Mouse (Mus musculus) adrenal gland (tissue): ENCODE data around the gene Hook2.

Experiments
- intact Hi-C: fragments of 180-260 bp; cut with DNase I; formaldehyde crosslinking; loops from one replicate; pipeline ENCODE4 v1.15.1; 2025
- long read RNA-seq, 2 experiments: library from polyadenylated mRNA; unstranded; transcript quantifications; one replicate each; pipeline ENCODE4 v2.0.0; 2020; ENCODE audit warnings: borderline replicate concordance in 1 of 2; ENCODE audit not compliant: insufficient replicate concordance in 1 of 2

Hook2 gene
- long read RNA-seq, experiment 1, partial matches to known transcripts: 1 of 10 reads
- long read RNA-seq, experiment 1, other reads (novel, unspliced or antisense): 5 of 10 reads
- long read RNA-seq, experiment 2, partial matches to known transcripts: 3 of 10 reads
- long read RNA-seq, experiment 2, other reads (novel, unspliced or antisense): 3 of 10 reads

DNA sequence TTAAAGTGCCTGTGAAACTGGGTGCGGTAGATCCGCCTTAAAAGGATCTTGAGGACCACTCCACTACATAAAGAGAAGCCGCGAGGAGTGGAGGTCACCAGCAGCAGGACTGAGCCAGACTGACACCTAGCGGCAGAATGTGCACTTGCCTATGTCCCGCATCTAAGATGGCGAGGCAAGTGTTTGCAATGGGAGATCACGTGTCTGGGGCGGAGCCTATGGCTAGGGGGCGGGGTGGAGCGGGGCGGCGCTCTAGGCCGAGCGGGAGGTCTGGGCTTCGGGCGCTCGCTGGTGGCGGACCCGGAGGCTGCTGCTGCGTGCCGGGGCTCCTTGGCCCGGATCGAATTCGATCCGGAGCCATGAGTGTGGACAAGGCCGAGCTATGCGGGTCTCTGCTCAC is at the start of gene Hook2:
Gene Hook2, plus strand, starts transcription at position 255 of the 400 bp plus-strand sequence.
- intact Hi-C loops: loop anchor here (1.0 kb wide), 1 partner anchor 16 kb away; no protein-coding TSS in a partner anchor

DNA sequence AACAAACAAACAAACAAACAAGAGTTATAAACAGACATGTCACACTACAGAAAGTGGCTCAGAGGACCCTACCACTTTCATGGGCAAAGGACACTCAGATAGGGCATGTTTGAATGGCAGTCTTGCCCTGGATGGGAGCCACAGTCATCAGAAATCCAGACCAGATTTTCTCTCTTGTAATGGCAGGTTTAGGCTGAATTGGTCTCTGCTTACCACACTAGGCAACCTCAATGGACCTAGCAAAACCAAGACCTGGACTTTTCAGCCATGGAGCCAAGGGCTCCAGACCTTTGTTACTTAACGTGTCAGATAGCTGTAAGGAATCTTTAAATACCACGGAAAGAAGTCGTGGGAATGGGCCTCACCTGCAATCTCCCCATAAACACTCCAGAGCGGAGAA is 46.7 kb upstream of the Hook2 start:
- intact Hi-C loops: no loop called here

DNA sequence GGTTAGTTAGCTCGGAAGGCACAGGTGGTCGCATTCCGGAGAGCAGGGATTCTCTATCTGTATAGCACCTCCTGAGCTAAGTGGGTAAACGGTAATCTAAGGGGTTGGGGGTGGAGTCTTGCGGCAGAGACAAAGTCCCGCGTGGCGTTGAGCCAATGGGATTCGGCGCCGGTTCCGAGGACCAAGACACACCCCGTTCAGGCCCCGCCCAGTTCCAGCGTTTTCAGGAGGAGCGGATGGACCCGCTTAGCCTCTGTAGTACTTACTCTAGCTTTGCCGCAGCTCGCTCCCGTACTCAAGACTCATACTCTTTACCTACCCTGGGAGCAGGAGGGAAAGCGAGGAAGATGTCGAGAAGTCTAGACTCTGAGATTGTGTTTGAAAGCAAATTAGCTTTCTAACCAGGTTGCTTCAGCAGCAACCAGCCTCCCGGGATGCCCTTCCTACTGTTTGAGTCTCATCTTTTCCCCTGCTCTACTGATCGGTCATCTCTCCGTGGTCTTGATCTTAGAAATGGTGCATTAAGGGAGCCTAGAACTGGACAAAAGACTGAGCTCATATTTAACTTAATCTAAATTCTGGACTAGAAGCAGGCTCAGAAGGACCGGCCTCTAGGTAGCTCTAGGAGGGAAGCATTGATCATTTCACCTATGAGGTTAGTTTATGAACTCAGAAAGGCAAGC is 45.8 kb upstream of the Hook2 start:
- intact Hi-C loops: no loop called here

DNA sequence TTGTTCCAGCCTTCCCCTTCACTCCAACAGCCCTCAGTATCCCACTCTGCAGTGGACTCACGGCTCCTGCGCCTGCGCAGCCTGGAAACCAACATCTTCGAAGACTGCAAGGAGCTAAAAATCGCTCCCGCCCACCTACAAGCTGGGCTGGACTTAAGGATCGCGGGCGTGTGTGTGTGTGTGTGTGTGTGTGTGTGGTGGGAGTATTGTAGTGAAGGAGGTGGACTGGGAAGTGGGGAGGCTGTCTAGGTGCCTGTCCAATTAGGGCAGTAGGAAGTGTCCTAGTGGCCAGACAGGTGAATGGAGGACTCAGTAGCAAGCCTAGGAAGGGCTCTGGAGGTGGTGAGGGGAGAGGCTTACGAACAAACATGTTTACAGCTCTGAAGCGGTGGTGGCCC is 45.2 kb upstream of the Hook2 start:
- intact Hi-C loops: no loop called here

DNA sequence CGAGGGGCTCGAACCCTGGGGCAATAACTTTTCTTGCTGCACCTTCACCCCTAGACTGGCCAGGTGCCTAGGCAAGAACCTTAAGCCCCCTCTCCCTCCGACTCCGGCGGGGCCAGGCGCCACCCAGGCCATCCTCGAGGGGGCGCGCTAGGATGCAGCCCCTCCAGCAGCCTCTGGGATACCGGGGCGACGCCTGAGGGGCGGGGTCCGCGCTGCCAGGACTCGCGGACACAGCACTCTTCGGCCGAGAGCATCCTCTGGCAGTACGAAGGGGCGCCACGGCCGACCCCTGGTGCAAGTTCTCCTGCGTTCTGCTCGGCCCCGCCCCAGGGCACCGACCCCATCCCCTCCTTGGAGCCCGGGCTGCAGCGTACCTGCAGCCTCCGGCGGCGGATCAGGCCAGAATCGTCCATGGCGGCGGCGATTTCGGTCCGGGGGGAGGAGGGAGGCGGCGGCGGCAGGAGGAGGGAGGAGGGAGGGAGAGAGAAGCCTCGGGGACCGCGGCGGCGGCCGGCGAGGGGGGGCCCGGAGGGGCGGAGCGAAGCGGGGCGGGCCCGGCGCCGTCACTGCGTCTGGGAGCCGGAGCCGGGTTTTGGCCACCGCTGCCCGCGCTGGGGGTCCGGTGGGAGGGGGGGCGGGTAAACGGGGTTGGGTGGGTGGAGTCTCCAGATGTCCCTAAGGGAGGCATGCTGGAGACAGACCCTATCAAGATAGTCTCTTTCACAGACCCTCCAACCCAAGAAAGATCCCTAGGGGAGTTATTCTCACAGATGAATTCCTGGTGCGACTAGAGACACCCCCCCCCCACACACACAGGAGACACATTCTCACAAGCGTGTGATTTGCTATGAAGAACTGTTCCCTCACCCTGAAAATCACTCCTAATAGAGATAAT is 44.5 kb upstream of the Hook2 start:
- intact Hi-C loops: no loop called here

DNA sequence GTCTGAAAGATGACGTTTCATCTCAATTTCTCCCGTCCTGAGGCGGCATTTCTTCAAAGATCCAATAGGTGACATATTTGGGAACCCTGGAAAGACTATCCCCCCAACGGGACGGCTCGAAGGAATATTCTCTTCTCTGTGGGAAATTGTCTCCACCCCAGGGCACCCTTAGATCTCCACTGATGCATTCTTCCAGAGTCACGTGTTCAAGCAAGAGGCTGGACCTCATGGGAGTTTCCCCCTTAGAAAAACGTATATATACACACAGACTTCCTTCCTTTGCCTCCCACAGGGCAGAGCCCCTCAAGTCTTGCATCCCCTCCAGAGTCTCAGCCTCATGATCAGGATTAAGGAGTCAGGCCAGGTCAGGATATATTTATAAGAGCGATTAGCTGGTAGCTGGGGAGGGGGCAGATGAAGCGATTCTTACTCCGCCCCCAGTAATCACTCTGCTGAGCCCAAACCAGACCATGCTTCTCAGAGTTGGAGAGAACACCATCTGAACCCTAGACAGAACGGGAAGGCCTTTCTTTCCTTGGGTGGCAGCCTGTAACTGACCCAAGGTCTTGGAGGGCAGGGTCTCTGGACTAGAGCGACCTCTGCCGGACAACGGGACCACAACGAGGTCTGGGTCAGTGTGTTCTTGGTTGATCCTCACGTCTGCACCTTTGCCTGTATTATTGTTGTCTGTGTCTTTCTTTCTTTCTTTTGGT is 43.7 kb upstream of the Hook2 start, which contains the start of gene Rtbdn:
Gene Rtbdn, plus strand, starts transcription at position 464 of the 713 bp plus-strand sequence.
- intact Hi-C loops: no loop called here

DNA sequence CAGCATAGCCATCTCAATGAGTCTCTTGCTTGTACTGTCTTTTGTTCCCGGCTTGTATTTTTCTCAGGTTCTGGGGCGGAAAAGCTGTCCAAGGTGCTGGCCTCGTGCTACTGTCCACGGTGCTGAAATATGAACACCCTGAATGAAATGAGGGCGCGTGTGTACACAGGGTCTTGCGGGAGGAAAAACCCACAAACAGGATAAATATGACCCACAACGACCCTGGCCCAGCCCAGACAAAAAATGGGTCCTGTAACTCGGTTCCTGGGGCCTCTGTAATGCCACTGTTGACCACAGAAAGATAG is 43.2 kb upstream of the Hook2 start:
- intact Hi-C loops: no loop called here

DNA sequence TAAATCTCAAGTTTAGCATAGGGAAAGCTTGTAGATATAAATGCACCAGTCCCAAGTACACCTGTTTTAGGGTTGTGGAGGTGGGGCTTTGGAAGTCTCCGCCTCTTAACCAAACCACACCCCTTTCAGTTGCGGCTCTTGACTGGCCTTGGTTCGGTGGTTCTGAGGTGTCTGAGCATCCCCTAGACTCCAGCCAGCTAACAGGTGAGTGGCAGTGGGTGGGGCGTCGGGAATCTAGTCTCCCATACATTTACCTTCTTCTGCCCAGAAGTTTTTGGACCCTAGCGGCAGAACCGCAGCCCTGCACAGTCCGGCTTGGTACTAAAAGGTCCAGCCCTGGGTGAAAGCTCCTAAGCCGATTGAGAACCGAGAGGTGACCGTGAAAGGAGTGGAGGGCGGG is 40.6 kb upstream of the Hook2 start:
- intact Hi-C loops: loop anchor here (5.0 kb wide), 1 partner anchor 32 kb away; no protein-coding TSS in a partner anchor

DNA sequence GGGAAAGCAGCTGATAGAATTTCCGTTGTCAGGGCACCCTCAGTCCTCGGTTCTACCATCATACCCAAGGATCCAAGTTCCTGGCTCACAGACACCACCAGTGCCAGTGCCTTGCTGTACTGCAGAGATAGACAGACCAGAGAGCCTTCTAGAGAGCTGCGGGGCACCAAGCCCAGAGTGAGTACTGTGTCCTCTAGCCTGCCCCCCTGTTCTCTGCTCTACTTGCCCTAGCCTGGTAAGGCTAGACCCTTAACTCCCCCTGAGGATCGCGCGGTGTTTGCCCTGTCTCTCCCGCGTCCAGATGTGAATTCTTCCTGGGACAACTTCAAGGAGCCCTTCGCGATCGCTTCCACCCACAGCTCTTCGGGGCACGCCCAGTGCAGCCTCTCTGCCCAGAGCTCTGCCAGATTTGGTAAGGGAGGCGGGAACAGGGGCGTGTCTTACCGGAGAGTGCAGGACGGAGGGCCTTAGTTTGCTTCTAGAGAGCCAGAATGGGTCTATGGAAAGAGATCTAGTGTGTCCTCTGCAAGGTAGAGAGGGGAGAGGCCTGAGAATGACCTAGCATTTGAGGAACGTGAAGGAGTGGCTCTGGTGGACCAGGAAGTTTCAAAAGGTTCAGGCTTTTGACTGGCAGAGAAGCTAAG is 37.7 kb upstream of the Hook2 start:
- intact Hi-C loops: loop anchor here (5.0 kb wide), 1 partner anchor 35 kb away; no protein-coding TSS in a partner anchor

DNA sequence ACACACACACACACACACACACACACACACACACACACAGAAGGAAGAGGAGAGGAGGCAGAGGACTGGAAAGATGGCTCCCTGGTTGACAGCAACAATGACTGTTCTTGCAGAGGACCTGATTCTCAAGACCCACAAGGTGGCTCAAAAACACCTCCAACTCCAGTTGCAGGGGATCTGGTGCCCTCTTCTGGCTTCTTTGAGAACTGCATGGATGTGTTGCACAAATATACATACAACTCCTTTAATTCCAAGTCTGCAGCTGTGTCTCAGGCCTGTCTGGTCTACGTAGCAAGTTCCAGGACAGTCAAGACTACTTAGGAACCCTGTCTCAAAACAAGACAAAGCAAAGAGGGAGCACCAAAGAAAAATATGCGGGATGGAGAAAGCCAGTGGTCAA is 33.6 kb upstream of the Hook2 start:
- intact Hi-C loops: no loop called here

DNA sequence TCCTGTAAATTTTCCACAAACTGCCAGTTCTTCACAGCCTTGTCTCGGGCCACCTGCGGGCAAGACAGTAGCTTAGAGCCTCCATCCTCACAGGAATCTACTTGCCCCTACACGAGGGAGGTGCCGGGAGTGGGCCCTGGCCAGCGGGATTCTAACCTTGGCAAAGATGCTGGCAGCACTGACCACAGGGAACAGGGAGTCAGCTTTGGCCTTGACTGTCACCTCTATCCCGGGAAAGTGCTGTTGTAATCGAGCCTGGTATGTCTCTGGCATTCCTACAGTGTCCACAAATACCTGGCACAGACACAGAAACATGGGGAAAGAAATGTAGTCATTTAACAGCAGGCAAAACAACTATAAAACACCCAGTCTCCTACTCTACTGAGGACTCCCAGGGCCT is 30.6 kb upstream of the Hook2 start:
- intact Hi-C loops: no loop called here

DNA sequence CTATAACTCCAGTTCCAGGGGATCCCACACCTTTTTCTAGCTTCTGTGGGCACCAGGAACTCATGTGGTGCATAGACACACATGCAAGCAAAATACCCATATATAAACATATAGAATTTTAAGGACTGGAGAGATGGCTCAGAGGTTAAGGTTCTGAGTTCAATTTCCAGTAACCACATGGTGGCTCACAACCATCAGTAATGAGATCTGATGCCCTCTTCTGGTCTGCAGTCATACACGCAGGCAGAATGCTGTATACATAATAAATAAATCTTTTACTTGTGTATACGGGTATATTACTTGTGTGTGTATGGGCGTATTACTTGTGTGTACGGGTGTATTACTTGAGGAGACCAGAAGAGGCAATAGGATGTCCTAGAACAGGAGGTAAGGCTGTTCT is 26.5 kb upstream of the Hook2 start:
- intact Hi-C loops: no loop called here

DNA sequence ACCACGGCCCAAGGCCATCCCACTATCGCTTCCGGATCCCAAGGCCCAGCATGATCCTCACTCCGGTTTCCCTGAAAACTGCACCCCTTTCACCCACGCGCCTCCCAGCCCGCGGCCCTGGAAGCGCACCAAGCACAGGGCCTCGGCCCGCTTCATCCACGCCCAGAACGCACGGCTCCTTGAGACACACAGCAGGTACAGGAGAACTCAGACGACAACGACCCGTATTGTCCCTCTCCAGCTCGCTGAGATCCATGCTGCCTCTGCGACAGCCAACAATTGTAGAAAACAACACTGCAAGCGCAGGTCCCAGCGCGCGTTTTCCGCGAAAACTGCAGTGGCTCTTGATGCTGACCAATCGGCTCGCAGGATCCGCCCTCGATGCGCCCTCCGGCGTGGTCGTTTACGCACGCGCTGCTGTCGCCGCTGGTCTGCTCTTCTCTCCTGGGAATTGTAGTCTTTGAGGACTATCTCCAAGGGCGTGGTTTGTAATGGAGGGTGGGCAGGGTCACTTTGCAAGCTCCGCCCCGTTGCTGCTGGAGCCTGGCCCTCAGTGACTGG is 24.6 kb upstream of the Hook2 start:
- intact Hi-C loops: no loop called here

DNA sequence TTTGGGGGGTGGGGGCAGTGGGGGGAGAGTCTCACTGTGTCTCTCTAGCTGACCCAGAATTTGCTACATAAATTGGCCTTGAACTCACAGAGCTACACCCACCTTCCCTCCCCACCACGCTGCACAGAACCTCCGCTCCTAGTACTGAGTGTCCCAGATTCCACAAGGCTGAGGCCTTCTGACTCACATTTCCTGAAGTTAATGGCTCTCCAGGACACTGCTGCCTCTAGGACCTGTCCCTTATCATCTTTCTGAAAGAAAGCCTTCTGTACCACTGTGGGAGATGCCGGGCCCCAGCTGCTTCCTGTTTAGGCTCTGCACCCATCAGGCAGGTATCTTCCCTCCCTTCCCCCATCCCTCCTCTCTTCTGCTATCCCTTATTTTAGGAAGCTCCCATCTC is 23.8 kb upstream of the Hook2 start:
- intact Hi-C loops: no loop called here

DNA sequence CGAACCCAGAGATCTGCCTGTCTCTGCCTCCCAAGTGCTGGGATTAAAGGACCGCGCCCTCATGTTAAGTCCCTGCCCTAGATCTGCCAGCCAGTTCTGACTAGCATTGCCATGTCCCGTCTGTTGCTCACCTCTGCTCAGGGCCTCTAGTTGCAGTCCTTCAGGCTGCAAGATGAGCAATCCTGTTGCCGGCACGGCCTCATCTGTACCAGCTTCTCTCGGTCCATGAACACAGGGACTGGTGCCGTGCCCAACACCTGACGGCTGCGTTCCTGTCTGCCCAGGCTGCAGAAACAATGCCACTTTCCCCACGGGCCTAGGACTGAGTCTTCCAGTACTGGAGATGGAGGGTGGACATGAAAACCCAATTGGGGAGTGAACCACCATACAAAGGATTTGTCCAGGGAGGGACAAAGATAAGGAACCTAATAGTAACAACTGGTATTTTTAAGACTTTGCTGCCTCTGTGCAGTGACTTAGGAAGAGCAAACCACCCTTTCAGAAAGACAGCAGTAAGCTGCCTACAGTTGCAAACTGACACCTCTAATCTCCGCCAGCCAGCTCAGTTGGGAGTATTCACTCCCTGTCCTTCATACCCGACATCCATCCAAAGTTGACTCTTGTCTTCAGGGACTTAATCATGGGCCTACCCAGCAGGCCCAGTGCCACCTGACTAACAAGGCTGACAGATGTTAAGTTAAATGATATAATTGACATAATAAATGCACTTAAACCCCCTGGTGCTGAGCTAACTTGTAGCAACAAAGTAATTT is 22.7 kb upstream of the Hook2 start:
- intact Hi-C loops: no loop called here

DNA sequence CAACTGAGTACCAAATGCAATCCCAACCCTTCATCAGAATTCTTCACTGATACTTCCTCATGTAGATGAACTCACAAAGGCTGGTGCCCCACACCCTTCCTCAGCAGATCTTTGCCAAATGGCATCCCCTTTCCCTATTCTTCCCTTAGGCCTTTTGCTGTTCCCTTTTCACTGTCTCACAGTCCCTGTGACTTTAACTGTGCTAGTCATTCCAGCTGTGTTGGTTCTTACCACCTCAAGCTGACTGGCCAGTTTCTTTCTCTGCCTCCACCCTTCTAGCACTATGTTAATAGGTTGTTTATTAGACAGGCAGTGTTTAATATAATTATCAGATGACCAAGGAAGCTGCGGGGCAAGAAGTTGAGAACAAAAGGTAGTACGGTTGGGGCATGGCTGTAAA is 21.8 kb upstream of the Hook2 start:
- intact Hi-C loops: no loop called here

DNA sequence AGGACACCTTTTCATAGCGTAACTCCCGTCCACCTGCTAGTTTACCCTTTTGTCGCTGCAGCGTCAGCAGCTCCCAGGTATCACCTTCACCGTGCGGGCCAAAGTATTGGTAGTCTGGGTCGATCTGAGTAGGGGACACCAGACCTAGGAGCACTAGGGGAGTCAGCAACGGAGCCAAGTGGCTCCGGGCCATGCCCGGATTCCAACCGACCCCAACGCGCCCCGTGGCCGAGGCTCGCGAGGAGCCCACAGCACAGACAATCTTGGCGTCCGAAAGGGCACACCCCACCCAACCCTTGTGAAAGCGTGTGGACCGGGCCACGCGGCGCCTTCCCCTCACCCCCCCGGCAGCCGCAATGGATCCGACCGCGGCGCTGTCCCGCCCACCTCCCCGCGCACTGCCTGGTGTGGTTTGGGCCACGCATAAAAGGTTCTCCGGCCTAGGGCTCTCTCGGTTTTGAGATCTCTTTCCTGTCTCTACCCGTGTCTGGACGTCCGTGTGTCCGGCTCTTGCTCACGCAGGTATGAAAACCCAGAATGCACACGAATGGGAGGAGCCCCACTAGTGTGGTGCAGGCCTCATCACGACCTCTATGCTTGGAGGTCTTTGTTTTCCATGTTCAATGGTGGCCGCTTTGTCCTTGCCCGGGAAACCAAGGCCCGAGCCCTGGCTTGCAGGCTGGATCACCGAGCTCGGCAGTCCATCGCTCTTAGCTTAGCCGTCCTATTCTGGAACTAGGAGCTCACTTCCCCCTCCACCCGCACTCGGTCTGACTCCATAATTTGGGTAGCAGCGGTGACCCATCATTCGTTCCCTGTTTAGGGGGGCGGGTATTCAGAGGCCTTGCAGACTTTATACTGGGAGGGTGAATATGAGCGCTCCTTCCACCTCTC is 20.9 kb upstream of the Hook2 start, which contains the start of the genes Gm49661, Prdx2 and Rnaseh2a:
Gene Gm49661, minus strand, starts transcription at position 193 of the 894 bp plus-strand sequence.
Gene Prdx2, plus strand, starts transcription at position 347 of the 894 bp plus-strand sequence.
Gene Rnaseh2a, minus strand, starts transcription at position 527 of the 894 bp plus-strand sequence.
- intact Hi-C loops: no loop called here

DNA sequence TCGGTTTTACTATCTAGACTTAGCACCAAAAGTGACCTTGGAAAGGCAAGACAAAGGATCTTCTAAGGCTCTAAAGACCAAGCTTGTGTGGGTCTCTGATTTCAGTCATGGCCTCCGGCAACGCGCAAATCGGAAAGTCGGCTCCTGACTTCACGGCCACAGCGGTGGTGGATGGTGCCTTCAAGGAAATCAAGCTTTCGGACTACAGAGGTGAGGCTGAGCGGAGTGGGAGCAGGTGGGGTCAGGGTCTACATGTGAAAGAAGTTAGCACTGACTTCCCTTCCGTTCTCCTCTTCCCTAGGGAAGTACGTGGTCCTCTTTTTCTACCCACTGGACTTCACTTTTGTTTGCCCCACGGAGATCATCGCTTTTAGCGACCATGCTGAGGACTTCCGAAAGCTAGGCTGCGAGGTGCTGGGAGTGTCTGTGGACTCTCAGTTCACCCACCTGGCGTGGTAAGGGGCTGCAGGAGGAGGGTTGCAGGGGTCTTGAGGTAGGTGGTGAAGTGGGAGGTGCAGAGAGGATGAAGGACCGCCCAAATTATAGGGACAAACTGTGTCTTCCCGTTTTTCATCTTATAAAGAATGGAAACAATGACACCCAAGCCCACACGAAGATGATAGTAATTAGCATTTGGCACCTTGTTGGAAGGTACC is 20.1 kb upstream of the Hook2 start:
- intact Hi-C loops: no loop called here
